Mouse (Mus musculus): ENCODE results near the gene Crcp. TPM values are rescaled to one million over a fixed set of nuclear protein-coding genes. Genes with fewer than 3 reads are reported as not detected.
A peak's percentile ranks its signal among the peaks of the same experiment; 100 is the strongest.
"Not testable (repeated sequence)": the region's sequence is repeated elsewhere in the genome, so short reads cannot be mapped to it uniquely, and the experiment has no call there.

Gene Crcp
- total and polyA plus RNA-seq, 2 experiments from 2014 or later: 34.4 to 83.0 TPM

- H3K9ac ChIP-seq (replicated peaks; ENCODE audit: low read length); H3K9me3 ChIP-seq (ENCODE audit: low read length); H3K4me1 ChIP-seq (ENCODE audit: insufficient read depth, low read length); H3K27me3 ChIP-seq (ENCODE audit: insufficient read depth, low read length); ATAC-seq; H3K4me3 ChIP-seq (ENCODE audit: low read length); H3K27ac ChIP-seq; DNase-seq (ENCODE audit: low spot score); H3K4me2 ChIP-seq (ENCODE audit: low read depth, low read length): not testable (repeated sequence)
- H3K36me3 ChIP-seq (ENCODE audit: insufficient read depth, low read length): peaks cover 30% of the 10 kb centered on the region
- TF ChIP-seq CTCF (IDR thresholded peaks at IDR 0.05; ENCODE audit: low read depth): peak; percentile 48
- 67% methylated on average over 2 of the region's 2 CpGs for WGBS
These were observed 7.2 kb downstream of the Crcp start for GRCm38 (mm10) chr5:130036300-130036699.

- ATAC-seq (no peak), DNase-seq (ENCODE audit: low spot score) (peak; percentile 74)
- Histone ChIP-seq H3K36me3 (ENCODE audit: insufficient read depth, low read length) (peaks cover 44% of the 10 kb centered on the region), H3K4me3 (ENCODE audit: low read length) (no peak overlapping the region), H3K9me3 (ENCODE audit: low read length) (no peaks in the 10 kb centered on the region), H3K4me1 (ENCODE audit: insufficient read depth, low read length) (no peaks in the 10 kb centered on the region), H3K4me2 (ENCODE audit: low read depth, low read length) (no peak overlapping the region), H3K9ac (replicated peaks; ENCODE audit: low read length) (no peak overlapping the region), H3K27ac (no peak overlapping the region), H3K27me3 (ENCODE audit: insufficient read depth, low read length) (no peaks in the 10 kb centered on the region)
- WGBS: 66% methylated on average over 19 of the region's 19 CpGs
- peak; percentile 74 for TF ChIP-seq CTCF (IDR thresholded peaks at IDR 0.05; ENCODE audit: low read depth)
These were observed 8.8 kb downstream of the Crcp start for GRCm38 (mm10) chr5:130037752-130038455.

GRCm38 (mm10) chr5:130040797-130041196, 11.7 kb downstream of the Crcp start:
- Histone ChIP-seq H3K4me3 (ENCODE audit: low read length) (no peak overlapping the region), H3K36me3 (ENCODE audit: insufficient read depth, low read length) (peaks cover 40% of the 10 kb centered on the region), H3K9ac (replicated peaks; ENCODE audit: low read length) (no peak overlapping the region), H3K27me3 (ENCODE audit: insufficient read depth, low read length) (no peaks in the 10 kb centered on the region), H3K4me2 (ENCODE audit: low read depth, low read length) (no peak overlapping the region), H3K4me1 (ENCODE audit: insufficient read depth, low read length) (no peaks in the 10 kb centered on the region), H3K27ac (no peak overlapping the region), H3K9me3 (ENCODE audit: low read length) (no peaks in the 10 kb centered on the region)
- WGBS: 95% methylated on average over 4 of the region's 4 CpGs
- no peak for TF ChIP-seq CTCF (IDR thresholded peaks at IDR 0.05; ENCODE audit: low read depth)
- no peak for DNase-seq (ENCODE audit: low spot score)
- ATAC-seq: no peak

GRCm38 (mm10) chr5:130041262-130041661, 12.2 kb downstream of the Crcp start:
- TF ChIP-seq CTCF (IDR thresholded peaks at IDR 0.05; ENCODE audit: low read depth): no peak
- H3K27ac ChIP-seq: no peak overlapping the region
- no peaks in the 10 kb centered on the region for H3K4me1 ChIP-seq (ENCODE audit: insufficient read depth, low read length)
- no peak overlapping the region for H3K4me2 ChIP-seq (ENCODE audit: low read depth, low read length)
- H3K9me3 ChIP-seq (ENCODE audit: low read length): no peaks in the 10 kb centered on the region
- 81% methylated on average over 4 of the region's 4 CpGs for WGBS
- H3K27me3 ChIP-seq (ENCODE audit: insufficient read depth, low read length): no peaks in the 10 kb centered on the region
- ATAC-seq (no peak), DNase-seq (ENCODE audit: low spot score) (no peak)
- no peak overlapping the region for H3K9ac ChIP-seq (replicated peaks; ENCODE audit: low read length)
- H3K4me3 ChIP-seq (ENCODE audit: low read length): no peak overlapping the region
- peaks cover 40% of the 10 kb centered on the region for H3K36me3 ChIP-seq (ENCODE audit: insufficient read depth, low read length)

- ATAC-seq: no peak
These were observed 14.7 kb downstream of the Crcp start for GRCm38 (mm10) chr5:130043741-130044140.

GRCm38 (mm10) chr5:130044201-130044695, 15.2 kb downstream of the Crcp start:
- DNase-seq (ENCODE audit: low spot score) (peak; percentile 67), ATAC-seq (no peak)
- no peak overlapping the region for H3K4me3 ChIP-seq (ENCODE audit: low read length)
- H3K36me3 ChIP-seq (ENCODE audit: insufficient read depth, low read length): peaks cover 39% of the 10 kb centered on the region
- H3K4me2 ChIP-seq (ENCODE audit: low read depth, low read length): no peak overlapping the region
- WGBS: 65% methylated on average over 7 of the region's 7 CpGs
- peak; percentile 72 for TF ChIP-seq CTCF (IDR thresholded peaks at IDR 0.05; ENCODE audit: low read depth)
- H3K27ac ChIP-seq: no peak overlapping the region
- no peaks in the 10 kb centered on the region for H3K9me3 ChIP-seq (ENCODE audit: low read length)
- H3K27me3 ChIP-seq (ENCODE audit: insufficient read depth, low read length): no peaks in the 10 kb centered on the region
- no peak overlapping the region for H3K9ac ChIP-seq (replicated peaks; ENCODE audit: low read length)
- H3K4me1 ChIP-seq (ENCODE audit: insufficient read depth, low read length): no peaks in the 10 kb centered on the region

More at GRCm38 (mm10) chr5:130043741-130044140, 14.7 kb downstream of the Crcp start:
- H3K4me3 ChIP-seq (ENCODE audit: low read length): no peak overlapping the region
- no peak overlapping the region for H3K9ac ChIP-seq (replicated peaks; ENCODE audit: low read length)
- H3K36me3 ChIP-seq (ENCODE audit: insufficient read depth, low read length): peaks cover 39% of the 10 kb centered on the region
- 86% methylated on average over 3 of the region's 3 CpGs for WGBS
- H3K27me3 ChIP-seq (ENCODE audit: insufficient read depth, low read length): no peaks in the 10 kb centered on the region
- no peak overlapping the region for H3K27ac ChIP-seq
- no peak for TF ChIP-seq CTCF (IDR thresholded peaks at IDR 0.05; ENCODE audit: low read depth)
- H3K9me3 ChIP-seq (ENCODE audit: low read length): no peaks in the 10 kb centered on the region
- no peaks in the 10 kb centered on the region for H3K4me1 ChIP-seq (ENCODE audit: insufficient read depth, low read length)
- no peak for DNase-seq (ENCODE audit: low spot score)
- no peak overlapping the region for H3K4me2 ChIP-seq (ENCODE audit: low read depth, low read length)

- Histone ChIP-seq H3K36me3 (ENCODE audit: insufficient read depth, low read length) (peaks cover 32% of the 10 kb centered on the region), H3K9me3 (ENCODE audit: low read length) (no peaks in the 10 kb centered on the region), H3K4me3 (ENCODE audit: low read length) (no peak overlapping the region), H3K4me2 (ENCODE audit: low read depth, low read length) (no peak overlapping the region), H3K9ac (replicated peaks; ENCODE audit: low read length) (no peak overlapping the region), H3K27ac (no peak overlapping the region), H3K27me3 (ENCODE audit: insufficient read depth, low read length) (no peaks in the 10 kb centered on the region), H3K4me1 (ENCODE audit: insufficient read depth, low read length) (no peaks in the 10 kb centered on the region)
- WGBS: 86% methylated on average over 7 of the region's 7 CpGs
- DNase-seq (ENCODE audit: low spot score): no peak
- ATAC-seq: no peak
- no peak for TF ChIP-seq CTCF (IDR thresholded peaks at IDR 0.05; ENCODE audit: low read depth)
These were observed 17.0 kb downstream of the Crcp start for GRCm38 (mm10) chr5:130046100-130046499.
